Mouse (Mus musculus) urinary bladder, postnatal 10 days (tissue): ENCODE results near the gene Rdh12.

Experiments
- DNase-seq: peaks from one replicate; pipeline ENCODE4 v3.0.0; 2022; ENCODE audit warnings: low spot score

Rdh12 gene

DNA sequence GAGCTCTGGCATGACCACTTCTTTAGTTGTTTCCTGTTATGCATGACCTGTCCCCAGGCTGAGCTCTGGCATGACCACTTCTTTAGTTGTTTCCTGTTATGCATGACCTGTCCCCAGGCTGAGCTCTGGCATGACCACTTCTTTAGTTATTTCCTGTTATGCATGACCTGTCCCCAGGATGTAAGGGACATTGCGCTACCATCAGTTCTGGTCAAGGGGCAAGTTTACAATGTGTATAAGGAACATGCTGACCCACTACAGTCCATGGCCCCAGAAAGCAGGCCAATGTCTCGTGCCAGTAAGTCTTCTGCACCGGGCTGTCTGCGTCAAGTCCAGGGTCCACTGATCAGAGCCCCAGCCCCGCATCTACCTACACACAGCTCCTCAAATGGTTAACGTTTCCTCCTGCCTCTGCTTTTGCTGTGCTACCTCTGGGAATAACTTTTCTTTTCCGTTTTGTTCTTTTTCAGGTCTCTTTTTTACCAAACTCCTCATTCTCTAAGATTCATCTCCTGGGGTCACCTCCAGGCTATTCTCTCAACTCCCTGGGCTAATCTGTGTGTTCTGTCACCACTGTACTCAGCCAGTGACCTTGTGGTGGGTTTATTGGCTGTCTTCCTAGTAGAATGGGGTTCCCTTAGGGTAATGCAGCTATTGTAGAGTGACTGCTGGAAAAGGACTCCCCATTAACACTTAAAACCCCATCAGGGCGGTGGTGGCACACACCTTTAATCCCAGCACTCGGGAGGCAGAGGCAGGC, 44.8 kb downstream of the Rdh12 start:
- DNase-seq: no peak

DNA sequence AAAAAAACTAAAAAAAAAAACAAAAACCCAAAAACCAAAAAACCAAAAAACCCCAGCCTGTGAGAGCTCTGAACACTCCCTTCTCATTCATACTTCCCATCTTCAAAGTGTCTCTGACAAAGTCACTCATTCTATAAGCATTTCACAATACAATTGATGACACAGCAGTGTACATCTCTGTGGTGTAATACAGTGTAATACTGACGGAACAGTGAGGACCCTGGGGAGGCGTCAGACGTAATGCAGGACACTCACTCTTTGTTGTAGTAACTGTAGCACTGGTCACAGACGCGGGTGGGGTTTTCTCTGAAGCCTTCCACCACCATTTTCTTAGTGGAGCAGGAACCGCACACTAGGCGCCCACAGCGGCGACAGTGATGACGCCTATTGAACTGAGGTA, 46.3 kb downstream of the Rdh12 start:
- no peak for DNase-seq

DNA sequence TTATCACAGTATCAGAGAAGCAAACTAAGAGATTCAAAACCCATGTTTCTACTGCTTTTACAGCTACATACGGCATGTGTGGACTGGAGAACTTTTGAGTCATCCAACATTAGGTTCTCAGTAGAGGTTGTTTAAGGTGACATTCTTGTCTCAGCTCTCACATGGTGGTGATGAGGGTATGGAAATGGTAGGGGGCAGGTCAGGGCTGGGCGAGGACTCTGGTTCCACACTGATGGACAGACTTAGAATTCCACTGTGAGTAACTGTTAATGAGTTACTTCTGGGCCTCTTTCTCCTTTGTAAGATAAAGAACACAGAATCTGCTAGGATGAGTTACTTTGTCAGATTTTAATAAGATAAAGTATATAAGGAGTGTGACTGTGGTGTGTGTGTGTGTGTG, 51.4 kb downstream of the Rdh12 start:
- DNase-seq: no peak

DNA sequence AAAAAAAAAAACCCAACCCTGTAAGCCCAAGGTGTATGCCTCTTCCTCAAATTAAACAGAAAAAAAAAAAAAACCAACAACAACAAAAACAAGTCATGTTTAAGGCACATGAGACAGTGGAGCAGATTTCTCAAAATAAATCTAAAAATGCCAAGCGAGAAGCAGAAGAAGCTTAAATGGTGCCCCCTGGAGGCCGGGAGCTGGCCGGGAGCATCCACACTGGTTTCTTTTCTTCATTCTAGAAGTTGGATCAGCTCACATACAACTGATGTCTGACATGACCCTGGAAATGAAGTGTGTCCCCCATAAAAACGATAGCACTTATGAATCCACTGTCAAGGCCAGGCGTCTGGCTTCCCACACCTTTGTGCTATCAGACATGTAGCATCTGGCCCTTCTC, 52.3 kb downstream of the Rdh12 start:
- DNase-seq: no peak
